Mouse (Mus musculus) cerebellum, postnatal 4 days (tissue): ENCODE measurements around the gene Hspb11.

ENCODE experiments used
- DNase-seq, 2 experiments: peaks; one replicate each; pipeline ENCODE4 v3.0.0; 2022; ENCODE audit warnings: low spot score in 2 of 2, mixed read lengths in 1 of 2

Hspb11 gene

DNA sequence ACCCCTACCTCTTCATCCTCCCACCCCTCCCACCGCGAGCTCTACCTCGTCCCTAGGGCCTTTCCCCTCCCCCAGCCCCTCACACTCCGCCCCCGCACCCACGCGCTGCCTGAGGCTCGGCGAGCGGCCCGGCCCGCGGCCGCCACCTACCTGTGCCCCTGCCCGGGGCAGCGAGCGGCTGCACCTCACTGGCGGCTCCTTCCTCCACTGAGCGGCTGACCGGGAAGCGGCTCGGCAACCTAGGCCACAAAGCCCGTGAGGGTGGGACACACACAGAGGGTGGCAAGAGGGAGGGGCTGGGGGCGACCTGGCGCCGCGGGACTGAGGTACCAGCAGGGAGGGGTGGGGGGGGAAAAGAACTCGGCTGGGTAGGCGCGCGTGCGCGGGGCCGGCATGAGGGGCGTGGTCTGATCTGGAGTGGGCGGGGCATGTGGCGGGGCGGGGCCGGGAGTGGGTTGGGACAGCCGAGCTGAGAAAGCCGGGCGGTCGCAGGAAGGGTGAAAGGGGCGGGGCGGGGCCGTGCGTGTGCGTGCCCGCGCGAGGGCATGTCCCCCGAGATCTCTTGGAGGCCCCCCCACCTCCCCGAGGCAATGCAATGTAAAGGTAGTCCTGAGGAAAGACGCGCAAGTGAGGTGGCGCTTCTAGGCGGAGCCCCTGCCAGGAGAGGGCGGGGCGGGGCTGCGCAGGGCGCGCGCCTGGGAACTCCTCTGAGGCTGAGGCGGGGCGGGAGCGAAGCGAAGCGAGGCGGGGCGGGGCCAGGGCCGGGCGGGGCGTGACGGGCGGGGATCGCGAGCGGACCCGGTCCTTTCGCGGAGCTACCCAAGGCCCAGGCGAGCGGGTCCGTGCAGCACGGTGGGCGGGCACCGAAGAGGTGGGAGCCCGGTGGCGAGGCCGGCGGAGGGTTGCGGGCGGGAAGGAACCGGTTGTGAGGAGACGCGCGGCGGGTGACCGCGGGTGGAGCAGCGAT is at the start of gene Hspb11, which contains the start of gene Lrrc42:
TSS of gene Hspb11 (plus strand) at position 469 of the 967 bp plus-strand sequence.
TSS of gene Lrrc42 (minus strand) at position 408 of the 967 bp plus-strand sequence.
- DNase-seq, result peak; percentile 88 to 95

DNA sequence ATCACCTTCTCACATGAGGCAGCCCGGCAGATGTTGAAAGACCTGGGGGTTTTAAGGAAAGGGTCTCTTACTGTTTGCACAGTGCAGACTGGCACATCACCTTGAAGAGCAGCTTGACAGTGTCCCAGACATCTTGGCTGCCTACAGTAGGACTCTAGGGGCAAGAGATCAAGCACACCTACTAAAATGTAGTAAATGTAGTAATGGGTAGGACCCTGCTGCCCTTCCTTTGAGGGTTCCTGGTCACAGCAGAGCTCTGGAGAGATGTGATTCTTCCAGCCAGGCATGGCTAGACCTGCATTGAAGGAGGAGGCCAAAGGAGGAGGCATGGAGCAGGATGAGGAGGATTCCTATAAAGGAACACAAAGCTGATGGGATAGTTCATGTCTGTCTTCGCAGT is 46.4 kb upstream of the Hspb11 start:
- no peak for DNase-seq

GRCm38 (mm10) chr4:107208880-107209279 is 44.5 kb upstream of the Hspb11 start, which contains the start of gene Ldlrad1:
TSS of gene Ldlrad1 (plus strand) at chr4:107209180.
- DNase-seq, result no peak

- DNase-seq, result no peak
Observed at GRCm38 (mm10) chr4:107210483-107211097, 42.8 kb upstream of the Hspb11 start.

- no peak for DNase-seq
Observed at GRCm38 (mm10) chr4:107211465-107211864, 41.9 kb upstream of the Hspb11 start.

DNA sequence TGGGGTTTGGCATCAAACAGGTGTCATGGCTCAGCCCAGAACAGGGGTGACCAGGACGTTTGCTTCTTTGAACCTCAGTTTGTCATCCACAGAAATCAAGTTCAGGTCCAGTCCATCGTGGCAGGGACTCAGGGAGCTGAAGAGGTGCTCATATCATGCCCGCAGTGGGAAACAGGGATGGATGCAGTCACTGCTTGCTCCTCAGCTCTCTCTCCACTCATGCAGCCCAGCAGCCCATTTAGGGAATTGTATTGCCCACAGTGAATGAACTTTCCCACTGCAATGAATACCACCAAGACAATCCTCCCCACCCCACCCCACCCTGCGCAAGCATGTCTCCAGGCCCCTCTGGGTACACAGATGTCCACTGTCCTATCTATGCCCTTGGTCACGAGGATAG is 41.5 kb upstream of the Hspb11 start:
- no peak for DNase-seq

DNA sequence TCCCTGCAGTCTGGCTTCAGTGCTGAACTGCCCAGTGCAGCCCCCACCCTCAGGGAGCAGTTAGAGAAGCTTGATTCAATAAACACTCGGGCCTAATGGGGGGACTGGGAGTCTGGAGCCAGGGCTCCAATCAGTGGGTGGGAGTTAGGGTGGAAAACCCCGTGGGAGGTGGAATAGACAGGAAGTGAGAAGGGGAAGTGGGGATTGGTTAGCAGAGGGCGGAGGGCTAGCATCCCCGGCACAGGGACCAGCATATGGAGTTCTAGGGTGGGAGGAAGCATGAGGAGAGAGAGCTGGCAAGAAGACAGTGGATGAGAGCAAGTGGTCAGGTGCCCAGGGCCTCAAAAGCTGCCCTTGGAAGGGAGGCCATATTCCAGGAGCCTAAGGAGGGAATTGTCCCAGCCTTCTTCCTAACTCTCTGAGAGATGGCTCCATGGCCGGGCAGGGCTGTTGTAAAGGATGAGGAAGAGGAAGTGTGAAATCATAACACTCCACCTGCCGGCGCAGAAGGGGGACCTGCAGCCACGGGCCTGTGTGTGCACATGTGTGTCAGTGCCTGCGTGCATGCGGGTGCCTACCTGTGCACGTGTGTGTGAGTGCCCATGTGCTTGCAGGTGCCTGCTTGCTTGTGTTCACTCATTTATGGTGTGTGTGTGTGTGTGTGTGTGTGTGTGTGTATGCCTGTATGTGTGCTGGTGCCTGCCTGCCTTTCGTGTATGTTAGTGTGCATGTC is 39.9 kb upstream of the Hspb11 start:
- DNase-seq, result no peak

- no peak for DNase-seq
Observed at GRCm38 (mm10) chr4:107217574-107217973, 35.8 kb upstream of the Hspb11 start.

DNA sequence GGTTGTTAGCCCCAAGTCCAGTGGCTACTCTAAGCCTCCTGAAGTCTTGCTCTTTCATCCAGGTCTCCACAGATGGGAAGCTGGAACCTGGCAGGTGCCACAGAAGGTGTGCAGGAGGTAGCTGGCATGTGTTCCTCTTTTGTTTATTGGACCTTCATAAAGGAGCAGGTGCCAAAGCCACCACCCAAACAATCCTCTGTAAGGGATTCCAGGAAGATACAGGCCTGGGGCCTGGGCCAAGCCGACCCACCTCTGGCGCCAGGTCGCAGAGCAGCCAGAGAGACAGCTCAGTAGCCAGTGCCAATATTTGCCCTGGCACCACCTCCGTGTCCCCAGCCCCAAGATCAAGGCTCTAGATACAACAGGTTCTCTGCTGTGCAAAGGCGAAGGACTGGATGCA is 31.9 kb upstream of the Hspb11 start:
- DNase-seq, result no peak

DNA sequence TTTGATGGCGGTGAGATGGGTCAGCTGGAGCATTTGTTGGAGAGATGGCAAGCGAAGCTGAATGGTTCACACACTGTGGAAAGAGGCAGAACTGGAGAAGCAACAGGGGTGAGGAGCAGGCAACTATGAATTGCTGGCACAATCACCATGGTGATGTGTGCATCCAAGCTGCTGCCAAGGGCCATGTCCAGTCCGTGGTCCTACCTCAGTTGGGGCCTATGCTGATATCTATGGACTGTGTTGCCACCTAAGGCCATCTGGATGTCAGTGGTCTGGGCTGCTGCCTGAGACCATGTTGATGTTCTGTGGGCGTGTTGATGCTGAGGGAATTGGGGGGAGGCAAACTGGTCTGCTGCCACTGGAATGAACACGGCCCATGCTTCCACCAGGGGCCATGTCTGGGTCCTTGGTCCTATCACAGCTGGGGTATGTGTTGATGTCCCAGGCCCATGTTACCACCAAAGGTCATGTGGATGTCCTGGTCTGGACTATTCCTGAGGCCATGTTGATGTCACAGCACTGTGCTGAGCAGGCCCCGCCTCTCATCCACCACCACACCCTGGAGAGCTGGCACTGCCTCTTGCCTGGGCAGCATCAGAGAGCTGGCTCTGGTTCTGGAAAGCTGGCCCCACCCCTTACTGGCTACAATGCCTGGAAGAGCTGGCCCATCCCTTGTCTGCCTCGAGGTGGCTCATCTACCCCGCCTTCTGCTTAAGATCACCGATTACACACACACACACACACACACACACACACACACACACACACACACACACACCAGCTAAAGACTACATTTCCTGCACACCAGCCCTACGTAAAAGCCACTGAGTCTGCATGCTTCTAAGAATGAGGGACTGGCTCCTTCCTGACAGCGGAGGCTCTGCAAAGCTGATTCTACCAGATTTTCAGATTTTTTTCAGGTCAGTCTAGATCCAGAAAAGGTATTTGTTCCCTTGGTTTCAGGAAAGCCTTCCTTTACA is 29.9 kb upstream of the Hspb11 start:
- DNase-seq, result peak in 1 of 2 experiments; percentile 69

DNA sequence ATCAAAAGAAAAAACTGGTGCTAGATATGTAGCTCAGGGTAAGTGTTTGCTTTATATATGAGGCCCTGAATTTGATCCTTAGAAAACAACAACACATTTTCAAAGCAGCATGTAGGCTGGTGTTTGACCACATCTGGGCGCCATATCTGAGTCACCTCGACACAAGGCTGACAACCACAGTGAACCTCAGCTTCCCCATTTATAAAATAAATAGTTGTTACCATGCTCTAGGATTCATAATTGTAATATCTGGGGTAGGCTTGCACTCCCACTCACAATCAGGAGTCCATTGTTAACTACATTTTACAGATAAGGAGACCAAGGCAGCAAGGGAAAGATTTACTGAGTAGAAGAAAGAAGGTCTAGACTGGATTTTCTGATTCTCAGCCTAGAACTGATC is 27.1 kb upstream of the Hspb11 start:
- no peak for DNase-seq

DNA sequence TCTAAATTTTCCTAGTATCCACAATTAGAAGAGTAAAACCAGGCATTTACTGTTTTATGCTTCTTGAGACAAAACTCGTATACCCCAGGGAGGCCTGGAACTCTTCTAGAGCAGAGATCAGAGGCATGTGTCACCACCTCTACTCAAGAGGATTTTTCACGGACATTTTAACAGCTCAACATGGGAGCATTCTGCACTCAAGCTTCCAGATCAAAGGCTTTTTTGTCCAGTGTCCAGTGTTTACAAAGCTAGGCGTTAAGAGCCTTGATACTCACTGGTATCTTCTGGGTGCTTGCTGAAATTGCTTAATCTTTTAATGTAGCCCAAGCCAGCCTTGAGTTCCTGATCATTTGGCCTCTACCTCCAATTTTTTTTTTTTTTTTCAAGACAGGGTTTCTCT is 21.2 kb upstream of the Hspb11 start:
- no peak for DNase-seq

DNA sequence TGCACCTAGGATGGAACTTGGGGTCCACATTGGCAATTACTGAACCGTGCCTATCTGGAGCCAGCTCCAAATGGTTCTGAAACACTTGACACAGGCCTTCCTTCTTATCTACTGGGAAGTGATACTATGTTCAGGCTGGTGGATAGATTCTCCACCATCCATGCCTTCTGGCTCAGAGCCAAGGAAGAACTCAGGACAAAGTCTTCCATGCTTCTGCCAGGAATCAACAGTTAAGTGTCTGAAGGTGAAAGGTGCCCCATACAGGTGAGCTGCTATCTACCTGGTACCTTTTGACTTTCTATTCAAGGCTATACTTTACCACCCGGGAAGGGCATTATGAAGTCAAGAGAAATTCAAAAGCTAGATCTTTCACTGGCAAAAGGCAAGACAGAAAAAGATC is 15.1 kb upstream of the Hspb11 start:
- DNase-seq, result no peak

DNA sequence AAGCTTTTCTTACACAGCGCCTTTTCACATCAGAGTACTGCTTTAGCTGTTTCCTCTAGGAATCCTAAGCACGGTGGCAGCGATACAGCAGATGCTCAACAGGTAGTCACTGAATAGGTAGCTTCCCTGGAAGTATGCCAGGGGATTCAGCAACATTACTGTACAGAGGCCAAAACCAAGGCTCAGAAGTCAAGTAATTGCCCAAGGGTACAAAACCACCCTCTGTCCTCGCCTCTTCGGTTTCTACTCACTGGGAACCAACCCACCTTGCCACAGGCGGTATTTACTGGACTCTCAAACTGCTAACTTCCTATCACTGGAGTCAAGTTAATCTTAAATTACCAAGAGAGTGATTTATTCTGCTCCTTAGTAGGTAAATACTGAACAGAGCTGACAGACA is 13.2 kb upstream of the Hspb11 start:
- DNase-seq, result no peak

DNA sequence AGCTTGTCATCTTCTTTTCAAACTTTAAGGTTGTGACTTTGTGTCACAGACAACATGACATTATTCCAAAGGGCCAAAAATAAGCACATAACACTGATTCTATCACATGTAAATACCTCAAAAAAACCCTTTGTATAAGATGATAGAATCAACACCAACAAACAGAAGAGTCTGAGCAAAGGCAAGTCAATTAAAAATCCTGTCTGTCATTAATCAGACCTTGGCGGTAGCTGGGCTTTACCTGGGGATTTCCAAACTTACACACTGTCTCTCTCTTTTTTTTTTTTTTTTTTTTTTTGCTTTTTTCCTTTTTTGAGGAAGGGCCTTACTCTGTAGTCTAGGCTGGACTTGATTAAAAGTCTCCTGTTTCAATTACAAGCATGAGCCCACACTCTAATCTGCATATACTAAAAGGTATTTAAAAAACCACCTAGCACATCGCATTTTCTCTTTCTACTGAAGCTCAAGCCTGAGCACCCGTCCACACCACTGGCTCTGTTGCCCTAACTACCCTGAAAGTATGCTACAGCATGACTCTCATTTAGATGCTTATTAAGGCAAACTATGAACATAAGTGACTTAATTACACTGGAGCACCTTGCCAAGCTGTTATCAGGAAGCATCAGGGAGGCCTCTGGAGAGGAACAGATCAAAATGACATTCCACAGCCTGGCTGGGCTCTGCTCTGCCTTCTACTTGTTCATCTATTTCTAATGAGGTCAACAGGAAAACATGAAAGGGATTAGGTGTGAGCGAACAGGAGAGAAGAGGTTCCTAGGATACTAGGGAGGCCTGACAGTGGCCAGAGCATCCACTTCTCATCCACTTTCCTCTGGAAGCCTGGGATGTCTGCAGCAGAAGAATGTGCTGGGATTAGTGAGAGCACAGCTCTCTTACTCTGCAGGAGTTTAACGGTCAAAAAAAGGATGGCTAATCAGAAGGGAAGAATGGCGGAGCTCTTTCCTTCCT is 9.7 kb upstream of the Hspb11 start:
- no peak for DNase-seq

- no peak for DNase-seq
Observed at GRCm38 (mm10) chr4:107245368-107245767, 8.0 kb upstream of the Hspb11 start.

DNA sequence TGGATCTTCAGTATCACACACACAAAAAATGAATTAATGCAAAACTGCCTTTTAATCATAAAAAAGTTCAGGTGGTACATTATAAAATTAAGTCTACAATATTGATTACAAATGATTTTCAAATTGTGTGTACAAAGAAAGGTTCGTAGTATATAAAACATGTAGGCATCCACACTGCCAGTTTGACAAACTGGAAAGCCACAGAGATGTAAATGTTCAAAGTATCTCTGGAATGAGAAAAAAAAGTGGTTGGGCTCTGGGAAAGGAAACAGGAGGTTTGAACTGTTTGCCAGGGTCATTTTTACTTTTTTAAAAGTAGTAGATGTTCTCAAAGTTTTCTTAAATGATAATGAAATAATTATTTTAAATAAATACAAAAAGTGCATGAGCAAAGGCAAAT is 7.4 kb upstream of the Hspb11 start:
- no peak for DNase-seq

DNA sequence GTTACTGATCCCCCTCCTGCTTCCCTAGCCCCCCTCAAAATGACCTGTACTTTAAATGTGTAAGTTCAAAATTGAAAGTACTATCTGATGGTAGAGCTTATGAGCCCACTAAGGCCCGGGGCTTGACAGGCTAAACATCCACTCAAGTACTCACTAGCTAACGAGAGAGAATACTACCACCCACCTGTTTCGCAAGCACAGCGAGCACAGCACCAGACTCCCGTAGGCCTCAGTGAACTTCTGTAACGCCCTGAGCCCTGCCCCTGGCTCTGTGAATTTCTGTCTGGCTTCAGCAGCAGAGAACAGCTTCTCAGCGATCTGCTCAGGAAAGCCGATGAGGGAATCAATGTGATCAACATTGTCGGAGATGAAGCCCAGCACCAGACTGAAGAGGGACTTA is 6.3 kb upstream of the Hspb11 start:
- no peak for DNase-seq

GRCm38 (mm10) chr4:107248061-107248460 is 5.3 kb upstream of the Hspb11 start:
- DNase-seq, result no peak

- DNase-seq, result no peak
Observed at GRCm38 (mm10) chr4:107249471-107249870, 3.9 kb upstream of the Hspb11 start.
